Mouse (Mus musculus): ENCODE data around the gene Gk2. TPM values are rescaled to one million over a fixed set of nuclear protein-coding genes. Genes with fewer than 3 reads are reported as not detected.

Gene Gk2
- total RNA-seq, 2 experiments from 2014 or later, result not detected

Other genes with a start within 250 kb of the Gk2 start
- not detected for gene Naa11, start 64.6 kb downstream of the Gk2 start, total RNA-seq (2021)